Mouse (Mus musculus) left cerebral cortex, postnatal 36 days (tissue): Measurements from ENCODE around the gene Taco1. TPM values are rescaled to one million over a fixed set of nuclear protein-coding genes. Genes with fewer than 3 reads are reported as not detected.

Source experiments
- total RNA-seq, 2 experiments: library from RNA; stranded (reverse); gene quantifications; 2 replicates each; pipeline ENCODE4 v1.2.3; 2021

Gene Taco1
- total RNA-seq, 2 experiments from 2014 or later: 17.2 to 20.3 TPM

Other genes starting within 250 kb of the Taco1 start
- 10 to 100 TPM; 81.8 to 88.9 TPM for gene Cyb561, start 112.7 kb upstream of the Taco1 start, total RNA-seq
- 10 to 100 TPM in 1 of 2 experiments, 1 to 10 TPM in 1; 9.2 to 11.5 TPM for gene Ace, start 98.1 kb upstream of the Taco1 start, total RNA-seq
- gene Ace3, start 71.4 kb upstream of the Taco1 start, total RNA-seq: not detected
- gene Kcnh6, start 57.9 kb upstream of the Taco1 start, total RNA-seq: 1 to 10 TPM; 2.1 to 2.2 TPM
- 100 to 1,000 TPM; 144 to 147 TPM for gene Dcaf7, start 29.2 kb upstream of the Taco1 start, total RNA-seq
- 10 to 100 TPM; 26.9 to 28.4 TPM for gene Map3k3, start 18.6 kb downstream of the Taco1 start, total RNA-seq
- not detected for gene Gm10840, start 94.8 kb downstream of the Taco1 start, total RNA-seq
- 100 to 1,000 TPM in 1 of 2 experiments, 10 to 100 TPM in 1; 98.5 to 104 TPM for gene Limd2, start 94.8 kb downstream of the Taco1 start, total RNA-seq
- 10 to 100 TPM; 26.6 to 31.2 TPM for gene Strada, start 136.1 kb downstream of the Taco1 start, total RNA-seq
- gene Ccdc47, start 150.3 kb downstream of the Taco1 start, total RNA-seq: 10 to 100 TPM; 79.5 to 86.6 TPM
- gene Ddx42, start 150.9 kb downstream of the Taco1 start, total RNA-seq: 10 to 100 TPM; 63.0 to 68.0 TPM
- gene Ftsj3, start 190.0 kb downstream of the Taco1 start, total RNA-seq: 10 to 100 TPM; 26.0 to 29.8 TPM
- gene Psmc5, start 190.1 kb downstream of the Taco1 start, total RNA-seq: 100 to 1,000 TPM; 183 to 198 TPM
- 10 to 100 TPM; 17.2 to 20.6 TPM for gene Smarcd2, start 206.9 kb downstream of the Taco1 start, total RNA-seq
- gene Tcam1, start 210.6 kb downstream of the Taco1 start, total RNA-seq: under 1 TPM; 0.15 to 0.25 TPM
- gene Gh, start 235.8 kb downstream of the Taco1 start, total RNA-seq: not detected
- gene Cd79b, start 248.7 kb downstream of the Taco1 start, total RNA-seq: under 1 TPM; 0.27 to 0.34 TPM